Mouse (Mus musculus) lung, adult 2 months (tissue): ENCODE measurements around the gene Olfr763.
"Not testable (repeated sequence)": the region's sequence is repeated elsewhere in the genome, so short reads cannot be mapped to it uniquely, and the experiment has no call there.

ENCODE experiments used
- CTCF ChIP-seq: fragments of 200-500 bp; IDR thresholded peaks from 2 replicates; pipeline ENCODE4 v1.5.1; 2011; ENCODE audit warnings: mild to moderate bottlenecking, low read length, control low read depth; ENCODE audit not compliant: insufficient read depth
- POLR2A ChIP-seq: fragments of 200-500 bp; IDR thresholded peaks from 2 replicates; pipeline ENCODE4 v1.6.1; 2011; ENCODE audit warnings: low read depth, mild to moderate bottlenecking, control low read depth, low read length, borderline replicate concordance; ENCODE audit errors: extremely low read depth

DNA sequence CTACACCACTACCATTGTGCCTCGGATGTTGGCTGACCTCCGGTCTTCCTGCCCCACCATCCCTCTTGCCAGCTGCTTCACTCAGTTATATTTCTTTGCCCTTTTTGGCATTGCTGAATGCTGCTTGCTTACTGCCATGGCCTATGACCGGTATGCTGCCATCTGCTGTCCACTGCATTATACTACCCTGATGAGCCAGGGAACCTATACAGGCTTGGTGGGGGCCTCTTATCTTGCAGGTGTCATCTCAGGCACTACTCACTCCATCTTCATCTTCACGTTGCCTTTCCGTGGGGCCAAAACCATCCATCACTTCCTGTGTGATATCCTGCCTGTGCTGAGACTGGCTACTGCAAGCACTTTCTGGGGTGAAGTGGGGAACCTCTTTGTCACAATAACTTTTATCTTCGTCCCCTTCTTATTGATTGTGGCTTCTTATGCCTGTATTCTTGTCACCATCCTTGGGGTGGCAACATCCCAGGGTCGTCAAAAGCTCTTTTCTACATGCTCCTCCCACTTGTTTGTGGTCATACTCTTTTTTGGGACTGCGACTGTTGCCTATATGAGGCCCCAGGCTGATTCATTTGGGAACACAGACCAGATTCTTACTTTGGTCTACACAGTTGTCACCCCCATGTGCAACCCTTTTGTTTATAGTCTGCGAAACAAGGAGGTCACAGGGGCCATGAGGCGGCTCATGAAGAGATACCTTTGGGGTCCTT is 20.3 kb upstream of the Olfr763 start:
- TF ChIP-seq POLR2A, CTCF: not testable (repeated sequence)
